Comparison of ENCODE assay signal across 21 mouse cellular contexts in genomic region chr11:112974893-112975292, GRCm38 (mm10).
DNase-seq lines count a peak whose midpoint lies in the region.
"Had no signal": no experiment of that assay in that cellular context is flagged by ENCODE, and none has a peak within 500 bp of the region (broad histone marks: within the 10 kb centered on the region; RNA-seq: fewer than 3 reads in every experiment).

No protein-coding gene starts in this region.

- peaks cover 2% of the 10 kb centered on the region; the same call in 1 of the 2 replicates for H3K9me3 ChIP-seq in embryonic facial prominence, embryonic 10.5 days
- H3K9me3 ChIP-seq in limb, embryonic 10.5 days (replicated peaks), result no peaks in the 10 kb centered on the region
- H3K9me3 ChIP-seq: heart, embryonic 15.5 days; liver, embryonic 13.5 days; neural tube, embryonic 15.5 days had no signal

- no peak overlapping the region for H3K4me3 ChIP-seq in embryonic facial prominence, embryonic 10.5 days
- H3K4me3 ChIP-seq in limb, embryonic 10.5 days, result no peak overlapping the region
- H3K4me3 ChIP-seq: heart, embryonic 15.5 days; liver, embryonic 13.5 days; neural tube, embryonic 15.5 days had no signal

- peaks cover 60% of the 10 kb centered on the region for H3K4me1 ChIP-seq in embryonic facial prominence, embryonic 10.5 days
- peaks cover 46% of the 10 kb centered on the region for H3K4me1 ChIP-seq in limb, embryonic 10.5 days

- H3K27me3 ChIP-seq in embryonic facial prominence, embryonic 10.5 days (replicated peaks; ENCODE audit: low read depth, poor library complexity, severe bottlenecking), result no peaks in the 10 kb centered on the region
- H3K27me3 ChIP-seq in limb, embryonic 10.5 days (ENCODE audit: low read depth, poor library complexity, severe bottlenecking), result peaks cover 11% of the 10 kb centered on the region; the same call in 1 of the 2 replicates
- H3K27me3 ChIP-seq: neural tube, embryonic 15.5 days had no signal

- DNase-seq in gastrocnemius, adult 18-20 months (ENCODE audit: low spot score), result peak; percentile 18
- DNase-seq in gastrocnemius, postnatal 4 days (ENCODE audit: low spot score in 2 of 2), result no peak
- DNase-seq in 3134 (ENCODE audit: extremely low read depth, insufficient read length, low spot score), result peak; percentile 17
- no peak for DNase-seq in embryonic facial prominence, embryonic 10.5 days (ENCODE audit: low spot score)
- DNase-seq in limb, embryonic 10.5 days (ENCODE audit: low spot score), result no peak
- DNase-seq in right cerebral cortex, postnatal 10 days (ENCODE audit: low spot score in 2 of 2), result no peak
- DNase-seq in neural tube, embryonic 10.5 days (ENCODE audit: extremely low spot score, low spot score), result no peak
- DNase-seq: adrenal gland, adult 8-10 months; B cell, adult 2 months; cerebellum, adult 11-12 months; cerebellum, postnatal 10 days; gastrocnemius, postnatal 36 days; liver, embryonic 13.5 days; lung, embryonic 14.5 days; lung, postnatal 4 days; thymus, adult 2 months; thymus, postnatal 4 days had no signal

- 93% methylated on average over 7 of the region's 7 CpGs for WGBS in embryonic facial prominence, embryonic 10.5 days
- 98% methylated on average over 7 of the region's 7 CpGs for WGBS in limb, embryonic 10.5 days

- no peaks in the 10 kb centered on the region for H3K36me3 ChIP-seq in embryonic facial prominence, embryonic 10.5 days (replicated peaks)
- no peaks in the 10 kb centered on the region for H3K36me3 ChIP-seq in limb, embryonic 10.5 days
- H3K36me3 ChIP-seq: heart, embryonic 15.5 days; liver, embryonic 13.5 days; neural tube, embryonic 15.5 days had no signal

- H3K27ac ChIP-seq in embryonic facial prominence, embryonic 10.5 days (replicated peaks), result peak overlapping the region; percentile 44
- H3K27ac ChIP-seq in limb, embryonic 10.5 days, result peak overlapping the region; percentile 36; the same call in 1 of the 2 replicates
- H3K27ac ChIP-seq: heart, embryonic 15.5 days; hindbrain, postnatal 0 days; liver, embryonic 13.5 days; neural tube, embryonic 15.5 days; stomach, postnatal 0 days had no signal

Comparison
In these comparisons a context has a peak if more than half of its experiments do, and no peak if none do; other contexts are left out.
1. DNase-seq: peak in gastrocnemius, adult 18-20 months (single experiment) and 3134 (single experiment); none in gastrocnemius, postnatal 4 days (0 of 2), embryonic facial prominence, embryonic 10.5 days (single experiment), limb, embryonic 10.5 days (single experiment), right cerebral cortex, postnatal 10 days (0 of 2) and neural tube, embryonic 10.5 days (single experiment).